Mouse (Mus musculus) ES-Bruce4 (cell line): ENCODE data around the gene Zbtb42.

Source experiments
- CTCF ChIP-seq: IDR thresholded peaks from one replicate; pipeline ENCODE4 v1.8.1; 2011; ENCODE audit warnings: low read depth, low read length
- POLR2A ChIP-seq: IDR thresholded peaks from one replicate; pipeline ENCODE4 v1.8.1; 2011; ENCODE audit warnings: low read length; ENCODE audit not compliant: insufficient read depth

DNA sequence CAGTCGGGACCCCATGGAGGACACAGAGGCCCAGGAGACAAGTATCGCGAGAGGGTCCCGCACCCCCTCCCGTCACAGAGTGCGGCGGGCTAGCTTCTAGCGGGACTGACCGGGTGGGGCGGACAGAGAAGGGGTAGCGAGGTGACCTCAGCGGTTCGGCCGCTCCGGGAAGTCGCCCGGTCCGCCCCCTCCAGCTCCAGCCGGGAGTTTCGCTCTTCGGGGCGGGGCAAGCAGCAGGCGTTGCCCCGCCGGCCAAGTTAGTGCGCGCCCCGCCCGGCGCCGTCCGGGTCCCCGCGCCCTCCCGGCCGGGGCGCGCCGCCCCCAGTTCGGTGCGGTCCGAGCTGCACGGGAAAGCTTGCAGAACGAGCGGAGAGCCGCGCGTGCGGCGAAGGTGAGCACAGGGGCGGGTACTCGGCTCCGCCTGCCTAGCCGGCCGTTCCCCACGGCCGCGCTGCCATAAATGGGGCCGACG is at the start of gene Zbtb42:
- no peak for TF ChIP-seq CTCF
- TF ChIP-seq POLR2A = no peak
